Mouse (Mus musculus) thymus, postnatal 0 days (tissue): Measurements from ENCODE around the gene Pde2a. TPM values are rescaled to one million over a fixed set of nuclear protein-coding genes. Genes with fewer than 3 reads are reported as not detected.

Source experiments
- microRNA counts: library from miRNA; unstranded; fragments of <30 nt; microRNA quantifications from one replicate; lab custom pipeline; 2015
- microRNA-seq: library from miRNA; unstranded; fragments of <30 nt; microRNA quantifications from one replicate; pipeline ENCODE4, GENCODE M21; 2016; ENCODE audit warnings: borderline number of aligned reads
- polyA plus RNA-seq: library from polyadenylated mRNA; unstranded; fragments of >200 nt; fragmentation: Nextera tagmentation; extraction: Ambion mirVana; gene quantifications from 2 replicates; pipeline ENCODE4 v1.2.1, GENCODE M21; 2015

Pde2a gene
- polyA plus RNA-seq, 1 experiment from 2014 or later = 7.9 TPM

MicroRNAs encoded within 50 kb of the gene (microRNA counts, 519-probe panel; counts per million panel counts)
- microRNA mmu-miR-139-3p (lab: Ali Mortazavi, UCI) (473 counts per million, percentile 71 among the panel's probes with 10 or more counts), microRNA mmu-miR-139-5p (lab: Ali Mortazavi, UCI) (473 counts per million, percentile 71 among the panel's probes with 10 or more counts)

Small RNAs within 50 kb of the gene (microRNA-seq; reads per million reads assigned to microRNA genes)
- 2,145 reads per million, percentile 78 among the genes with 10 or more reads in this experiment for gene Mir139

Other genes starting within 250 kb of the Pde2a start
- 28.5 and 29.7 TPM in 2 replicates for gene Atg16l2, start 119.4 kb upstream of the Pde2a start, polyA plus RNA-seq
- gene Stard10, start 104.6 kb upstream of the Pde2a start, polyA plus RNA-seq = 12.3 and 14.6 TPM in 2 replicates
- gene Arap1, start 73.6 kb upstream of the Pde2a start, polyA plus RNA-seq = 31.1 and 34.4 TPM in 2 replicates
- 1.1 TPM in 1 of 2 replicates, not detected in the other for gene Gm45837, start 10.8 kb upstream of the Pde2a start, polyA plus RNA-seq
- 0.22 and 0.30 TPM in 2 replicates for gene Art2b, start 163.9 kb downstream of the Pde2a start, polyA plus RNA-seq
- gene Clpb, start 241.9 kb downstream of the Pde2a start, polyA plus RNA-seq = 30.5 and 33.4 TPM in 2 replicates